Mouse (Mus musculus): ENCODE measurements around the gene Cnot4.

GRCm38 (mm10) chr6:35027257-35027656 lies 106.3 kb downstream of the Cnot4 start:
- TF ChIP-seq CTCF (IDR thresholded peaks at IDR 0.05) (no peak), POLR2A (IDR thresholded peaks at IDR 0.05; ENCODE audit: insufficient read depth, low read depth, low read length) (no peak)
